Mouse (Mus musculus) MEL (cell line): Measurements from ENCODE around the gene Slc38a2. TPM values are rescaled to one million over a fixed set of nuclear protein-coding genes. Genes with fewer than 3 reads are reported as not detected.

Source experiments
- DNase-seq: peaks from one replicate; pipeline ENCODE4 v3.0.0; 2011; ENCODE audit warnings: low read depth, low spot score
- H3K27ac ChIP-seq: 2 replicates; pipeline ENCODE4 v1.5.1; 2012; ENCODE audit warnings: low read depth, mild to moderate bottlenecking, control low read depth, low read length, moderate library complexity; ENCODE audit not compliant: control insufficient read depth
- H3K27me3 ChIP-seq, 2 experiments: fragments of 150-350 bp in 1 of 2; sonication (generic) in 1 of 2; 2 replicates each; pipeline ENCODE4 v1.6.1; 2012; ENCODE audit warnings: low read length in 2 of 2, mild to moderate bottlenecking in 2 of 2, improper control_type of control experiment in 1 of 2, moderate library complexity in 1 of 2; ENCODE audit not compliant: insufficient read depth in 2 of 2, control insufficient read depth in 1 of 2
- H3K36me3 ChIP-seq, 2 experiments: 2 replicates each; pipeline ENCODE4 v1.6.1; 2012 to 2014; ENCODE audit warnings: low read length in 2 of 2, improper control_type of control experiment in 1 of 2, inconsistent platforms in 1 of 2, mild to moderate bottlenecking in 1 of 2; ENCODE audit not compliant: insufficient read depth in 2 of 2, control insufficient read depth in 1 of 2
- H3K4me1 ChIP-seq, 2 experiments: fragments of 150-350 bp in 1 of 2; sonication (generic) in 1 of 2; 2 replicates each; pipeline ENCODE4 v1.6.1; 2012; ENCODE audit warnings: low read length in 2 of 2, improper control_type of control experiment in 1 of 2, mild to moderate bottlenecking in 1 of 2; ENCODE audit not compliant: insufficient read depth in 2 of 2, control insufficient read depth in 1 of 2
- H3K4me3 ChIP-seq, 2 experiments: fragments of 150-350 bp in 1 of 2; sonication (generic) in 1 of 2; 2 replicates each; pipeline ENCODE4 v1.5.1; 2012; ENCODE audit warnings: low read depth in 2 of 2, low read length in 2 of 2, mild to moderate bottlenecking in 2 of 2, moderate library complexity in 2 of 2, control low read depth in 1 of 2, improper control_type of control experiment in 1 of 2; ENCODE audit not compliant: control insufficient read depth in 1 of 2, insufficient read depth in 1 of 2
- H3K79me2 ChIP-seq: 2 replicates; pipeline ENCODE4 v1.6.1; 2012; ENCODE audit warnings: mild to moderate bottlenecking, low read length, moderate library complexity; ENCODE audit not compliant: control insufficient read depth, poor library complexity, insufficient read depth
- H3K9ac ChIP-seq: 2 replicates; pipeline ENCODE4 v1.6.1; 2012; ENCODE audit warnings: low read depth, mild to moderate bottlenecking, control low read depth, low read length, moderate library complexity; ENCODE audit not compliant: control insufficient read depth, poor library complexity, severe bottlenecking
- H3K9me3 ChIP-seq: fragments of 150-350 bp; sonication (generic); replicated peaks from 2 replicates; pipeline ENCODE4 v1.6.1; 2012; ENCODE audit warnings: mild to moderate bottlenecking, low read length, improper control_type of control experiment, moderate library complexity; ENCODE audit not compliant: insufficient read depth
- BHLHE40 ChIP-seq: IDR thresholded peaks from 2 replicates; pipeline ENCODE4 v1.6.1; 2012; ENCODE audit warnings: low read depth, mild to moderate bottlenecking, inconsistent platforms, low read length, improper control_type of control experiment, borderline replicate concordance
- CHD1 ChIP-seq: IDR thresholded peaks from 2 replicates; pipeline ENCODE4 v1.6.1; 2012; ENCODE audit warnings: low read depth, mild to moderate bottlenecking, inconsistent platforms, low read length, improper control_type of control experiment
- CHD2 ChIP-seq: IDR thresholded peaks from 2 replicates; pipeline ENCODE4 v1.6.1; 2011; ENCODE audit warnings: low read length, improper control_type of control experiment
- ELF1 ChIP-seq: IDR thresholded peaks from 2 replicates; pipeline ENCODE4 v1.6.1; 2014; ENCODE audit warnings: low read depth, mild to moderate bottlenecking, inconsistent platforms, low read length, improper control_type of control experiment, moderate library complexity
- EP300 ChIP-seq, 2 experiments: IDR thresholded peaks; 2 replicates each; pipeline ENCODE4 v1.6.1; 2011; ENCODE audit warnings: improper control_type of control experiment in 2 of 2, low read length in 2 of 2, low read depth in 1 of 2, mild to moderate bottlenecking in 1 of 2
- GATA1 ChIP-seq: IDR thresholded peaks from 2 replicates; pipeline ENCODE4 v1.6.1; 2011; ENCODE audit warnings: low read depth, low read length, improper control_type of control experiment
- HCFC1 ChIP-seq: IDR thresholded peaks from 2 replicates; pipeline ENCODE4 v1.6.1; 2012; ENCODE audit warnings: low read depth, mild to moderate bottlenecking, inconsistent platforms, low read length, improper control_type of control experiment, moderate library complexity
- JUND ChIP-seq: IDR thresholded peaks from 2 replicates; pipeline ENCODE4 v1.6.1; 2011; ENCODE audit warnings: low read depth, mild to moderate bottlenecking, improper control_type of control experiment, low read length
- MAX ChIP-seq: IDR thresholded peaks from 2 replicates; pipeline ENCODE4 v1.6.1; 2011; ENCODE audit warnings: low read length, improper control_type of control experiment
- MAZ ChIP-seq: IDR thresholded peaks from 2 replicates; pipeline ENCODE4 v1.6.1; 2012; ENCODE audit warnings: low read depth, mild to moderate bottlenecking, inconsistent platforms, low read length, improper control_type of control experiment
- MXI1 ChIP-seq: IDR thresholded peaks from 2 replicates; pipeline ENCODE4 v1.6.1; 2011; ENCODE audit warnings: mild to moderate bottlenecking, low read depth, low read length, improper control_type of control experiment
- MYC ChIP-seq: IDR thresholded peaks from 2 replicates; pipeline ENCODE4 v1.6.1; 2011; ENCODE audit warnings: low read depth, mild to moderate bottlenecking, low read length, improper control_type of control experiment, moderate library complexity
- NRF1 ChIP-seq: IDR thresholded peaks from 2 replicates; pipeline ENCODE4 v1.6.1; 2014; ENCODE audit warnings: low read depth, mild to moderate bottlenecking, inconsistent platforms, low read length, improper control_type of control experiment, moderate library complexity; ENCODE audit not compliant: poor library complexity, insufficient read depth, severe bottlenecking
- POLR2AphosphoS2 ChIP-seq: IDR thresholded peaks from 2 replicates; pipeline ENCODE4 v1.6.1; 2011; ENCODE audit warnings: low read length, improper control_type of control experiment
- POLR2AphosphoS5 ChIP-seq: IDR thresholded peaks from 2 replicates; pipeline ENCODE4 v1.6.1; 2012; ENCODE audit warnings: low read depth, borderline replicate concordance, mild to moderate bottlenecking, inconsistent platforms, low read length, moderate library complexity, mixed read lengths
- RAD21 ChIP-seq: IDR thresholded peaks from 2 replicates; pipeline ENCODE4 v1.6.1; 2011; ENCODE audit warnings: mild to moderate bottlenecking, low read depth, low read length, improper control_type of control experiment
- RCOR1 ChIP-seq: IDR thresholded peaks from 2 replicates; pipeline ENCODE4 v1.6.1; 2012; ENCODE audit warnings: low read depth, mild to moderate bottlenecking, inconsistent platforms, low read length, improper control_type of control experiment
- SIN3A ChIP-seq: IDR thresholded peaks from 2 replicates; pipeline ENCODE4 v1.6.1; 2012; ENCODE audit warnings: low read length, improper control_type of control experiment, inconsistent platforms
- TBP ChIP-seq: IDR thresholded peaks from 2 replicates; pipeline ENCODE4 v1.8.0; 2011; ENCODE audit warnings: low read depth, low read length, improper control_type of control experiment
- TCF12 ChIP-seq: IDR thresholded peaks from 2 replicates; pipeline ENCODE4 v1.6.1; 2014; ENCODE audit warnings: low read depth, mild to moderate bottlenecking, inconsistent platforms, low read length, improper control_type of control experiment, moderate library complexity
- UBTF ChIP-seq: IDR thresholded peaks from 2 replicates; pipeline ENCODE4 v1.6.1; 2012; ENCODE audit warnings: low read depth, mild to moderate bottlenecking, inconsistent platforms, low read length, improper control_type of control experiment, moderate library complexity, borderline replicate concordance; ENCODE audit not compliant: insufficient read depth
- USF1 ChIP-seq: IDR thresholded peaks from 2 replicates; pipeline ENCODE4 v1.6.1; 2014; ENCODE audit warnings: low read depth, mild to moderate bottlenecking, inconsistent platforms, low read length, improper control_type of control experiment, moderate library complexity
- USF2 ChIP-seq, 2 experiments: IDR thresholded peaks; 2 replicates each; pipeline ENCODE4 v1.6.1; 2011 to 2012; ENCODE audit warnings: improper control_type of control experiment in 2 of 2, low read length in 2 of 2, borderline replicate concordance in 1 of 2, inconsistent platforms in 1 of 2, low read depth in 1 of 2, mild to moderate bottlenecking in 1 of 2; ENCODE audit not compliant: insufficient read depth in 1 of 2
- ZC3H11A ChIP-seq: IDR thresholded peaks from 2 replicates; pipeline ENCODE4 v1.6.1; 2012; ENCODE audit warnings: low read depth, mild to moderate bottlenecking, inconsistent platforms, low read length, improper control_type of control experiment
- ZKSCAN1 ChIP-seq: IDR thresholded peaks from 2 replicates; pipeline ENCODE4 v1.6.1; 2012; ENCODE audit warnings: low read depth, mild to moderate bottlenecking, inconsistent platforms, low read length, improper control_type of control experiment, moderate library complexity
- ZMIZ1 ChIP-seq: IDR thresholded peaks from 2 replicates; pipeline ENCODE4 v1.6.1; 2012; ENCODE audit warnings: low read depth, mild to moderate bottlenecking, inconsistent platforms, low read length, improper control_type of control experiment, moderate library complexity
- ZNF384 ChIP-seq: IDR thresholded peaks from 2 replicates; pipeline ENCODE4 v1.6.1; 2012; ENCODE audit warnings: low read depth, mild to moderate bottlenecking, inconsistent platforms, low read length, improper control_type of control experiment
- polyA plus RNA-seq, 2 experiments: library from polyadenylated mRNA; stranded (reverse) in 1 of 2; unstranded in 1 of 2; fragments of >175 nt in 1 of 2; fragments of >200 nt in 1 of 2; gene quantifications; 2 replicates each; pipeline versions ENCODE4 v1.2.1 to v1.2.4; 2012; ENCODE audit warnings: low replicate concordance in 2 of 2, low read depth in 1 of 2; ENCODE audit not compliant: insufficient read length in 2 of 2, insufficient read depth in 1 of 2, missing spikeins in 1 of 2
- total RNA-seq: library from RNA; depleted of rRNA; stranded (reverse); fragments of 300-350 nt; gene quantifications from 2 replicates; pipeline ENCODE4 v1.2.3, GENCODE M21; 2012

Slc38a2 gene
- total and polyA plus RNA-seq, 3 experiments: 80.6 to 590 (median 177) TPM

DNA sequence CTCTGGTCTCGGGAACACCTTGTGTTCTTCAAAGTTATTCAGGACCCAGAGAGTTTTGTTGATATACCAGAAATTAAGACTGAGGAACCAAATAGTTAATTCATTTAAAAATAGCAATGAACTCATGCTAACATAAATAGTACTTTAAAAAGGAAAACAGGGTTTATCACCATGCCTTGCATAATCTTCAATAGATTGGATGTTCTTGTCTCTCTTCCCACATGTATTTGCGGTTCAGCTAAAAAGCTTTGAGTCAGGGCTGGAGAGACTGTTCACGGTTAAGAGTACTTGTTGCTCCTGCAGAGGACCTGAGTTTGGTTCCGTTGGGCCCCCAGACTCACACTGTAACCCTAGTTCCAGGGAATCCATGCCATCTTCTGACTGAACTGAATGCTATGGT is 16.8 kb upstream of the Slc38a2 start (continued):
- TF ChIP-seq RAD21 (no peak), RCOR1 (peak; percentile 94), NRF1 (no peak), USF1 (no peak), USF2 (IDR thresholded peaks at IDR 0.05; ENCODE audit: borderline replicate concordance in 1 of 2, insufficient read depth in 1 of 2, low read depth in 1 of 2, low read length in 2 of 2) (no peak), TBP (0 out of 2 replicates have a peak, but pooled peaks have one; percentile 52), BHLHE40 (peak; percentile 63; the same call in 1 of the 2 replicates)

DNA sequence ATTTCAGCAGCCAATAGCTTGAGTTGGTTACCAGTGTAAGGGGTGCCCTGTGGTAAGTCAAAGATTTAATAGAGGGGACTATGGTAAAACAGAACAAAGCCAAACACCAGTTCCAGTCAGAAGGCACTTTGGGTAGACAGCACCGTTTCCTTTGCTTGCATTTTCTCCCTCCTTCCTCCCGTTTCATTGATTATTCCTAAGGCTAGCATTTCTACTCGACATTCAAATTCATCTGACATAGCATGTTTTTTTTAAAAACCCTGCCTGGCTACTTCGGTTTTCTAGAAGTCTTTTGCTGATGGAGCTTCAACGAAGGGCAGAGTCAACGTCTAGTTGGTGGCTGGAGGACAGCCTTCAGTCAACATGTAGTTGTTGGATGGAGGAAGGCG is 16.2 kb upstream of the Slc38a2 start:
- peaks cover 5% of the 10 kb centered on the region for H3K79me2 ChIP-seq
- no peak for TF ChIP-seq MYC
- TF ChIP-seq USF1: no peak
- peak; percentile 91; the same call in 1 of the 2 replicates for TF ChIP-seq CHD1
- 0 out of 2 replicates have a peak, but pooled peaks have one; percentile 4 for TF ChIP-seq HCFC1
- peaks cover 0 to 51% of the 10 kb centered on the region in 2 experiments; a peak in 2 of 4 replicates for H3K36me3 ChIP-seq
- no peak overlapping the region for H3K4me3 ChIP-seq
- H3K9ac ChIP-seq: no peak overlapping the region; the same call in 1 of the 2 replicates
- H3K4me1 ChIP-seq: peaks cover 40 to 41% of the 10 kb centered on the region in 2 experiments
- H3K27me3 ChIP-seq: no peaks in the 10 kb centered on the region
- H3K27ac ChIP-seq: peak overlapping the region; percentile 85
- no peaks in the 10 kb centered on the region for H3K9me3 ChIP-seq
- no peak for DNase-seq

DNA sequence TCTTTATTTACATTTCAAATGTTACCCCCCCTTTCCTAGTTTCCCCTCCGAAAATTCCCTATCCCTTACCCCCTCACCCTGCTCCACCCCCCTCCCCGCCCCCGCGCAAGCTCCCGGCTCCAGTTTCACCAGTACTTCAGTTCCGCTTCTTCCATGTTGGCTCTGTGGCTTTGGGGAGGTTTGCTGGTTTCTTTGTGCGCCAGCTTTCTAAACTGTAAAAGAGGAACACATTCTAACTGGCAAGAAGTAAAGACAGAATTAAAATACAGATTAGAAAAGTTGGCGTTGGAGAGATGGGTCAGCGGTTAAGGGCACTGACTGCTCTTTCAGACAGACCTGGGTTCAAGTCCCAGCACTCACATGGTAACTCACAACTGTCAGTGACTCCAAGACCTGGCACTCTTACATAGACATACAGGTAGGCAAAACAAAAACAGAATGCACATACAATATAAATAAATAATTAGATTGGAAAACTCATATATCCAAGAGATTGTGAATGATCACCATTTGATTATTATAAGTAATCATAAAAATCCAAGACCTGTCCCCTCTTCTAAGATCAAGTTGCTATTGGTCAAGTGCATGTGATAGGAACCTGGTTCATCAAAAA is 15.7 kb upstream of the Slc38a2 start:
- H3K27ac ChIP-seq: peak overlapping the region; percentile 85
- peak; percentile 99 for DNase-seq
- no peak for TF ChIP-seq ZC3H11A
- TF ChIP-seq SIN3A: peak; percentile 80
- TF ChIP-seq USF2 (IDR thresholded peaks at IDR 0.05; ENCODE audit: borderline replicate concordance in 1 of 2, insufficient read depth in 1 of 2, low read depth in 1 of 2, low read length in 2 of 2): no peak
- no peak for TF ChIP-seq UBTF
- TF ChIP-seq HCFC1: 0 out of 2 replicates have a peak, but pooled peaks have one; percentile 41
- TF ChIP-seq TCF12: peak; percentile 92
- peak; percentile 51 for TF ChIP-seq NRF1
- no peak for TF ChIP-seq RAD21
- no peak for TF ChIP-seq ZMIZ1
- TF ChIP-seq ELF1: no peak
- no peak for TF ChIP-seq BHLHE40
- no peak for TF ChIP-seq ZKSCAN1
- peak; percentile 66 for TF ChIP-seq MXI1
- no peak for TF ChIP-seq POLR2AphosphoS5
- 0 out of 2 replicates have a peak, but pooled peaks have one; percentile 5 for TF ChIP-seq ZNF384
- no peak; the same call in 1 of the 2 replicates for TF ChIP-seq CHD2
- TF ChIP-seq MAX: no peak
- TF ChIP-seq MAZ: peak; percentile 93
- TF ChIP-seq POLR2AphosphoS2: no peak
- TF ChIP-seq GATA1: peak; percentile 76
- TF ChIP-seq JUND: no peak
- peak; percentile 94 to 95 for TF ChIP-seq EP300 (IDR thresholded peaks at IDR 0.05; ENCODE audit: low read depth in 1 of 2, low read length in 2 of 2)

More for the DNA sequence above, 15.7 kb upstream of the Slc38a2 start:
- Histone ChIP-seq H3K36me3 (peaks cover 0 to 55% of the 10 kb centered on the region in 2 experiments; a peak in 2 of 4 replicates), H3K4me3 (peak overlapping the region in 1 of 2 experiments; percentile 13; a peak in 1 of 4 replicates), H3K9me3 (no peaks in the 10 kb centered on the region), H3K27me3 (no peaks in the 10 kb centered on the region), H3K4me1 (peaks cover 42 to 44% of the 10 kb centered on the region in 2 experiments), H3K9ac (peak overlapping the region; percentile 3), H3K79me2 (peaks cover 7% of the 10 kb centered on the region)
